Mouse (Mus musculus) stomach, postnatal 0 days (tissue): Measurements from ENCODE around the gene Igsf21.

Source experiments
- CTCF ChIP-seq: IDR thresholded peaks from 2 replicates; pipeline ENCODE4 v1.5.1; 2016; ENCODE audit warnings: antibody characterized with exemption, low read depth, mild to moderate bottlenecking, moderate library complexity
- EP300 ChIP-seq: optimal IDR thresholded peaks from 2 replicates; pipeline ENCODE3; 2016; ENCODE audit warnings: antibody characterized with exemption

GRCm38 (mm10) chr4:140002069-140002468, 244.5 kb downstream of the Igsf21 start:
- no peak for TF ChIP-seq CTCF
- TF ChIP-seq EP300: no peak
